Mouse (Mus musculus): ENCODE measurements around the gene Map3k7cl. TPM values are rescaled to one million over a fixed set of nuclear protein-coding genes. Genes with fewer than 3 reads are reported as not detected.

Gene Map3k7cl
- polyA plus RNA-seq, 1 experiment from 2014 or later = not detected

DNA sequence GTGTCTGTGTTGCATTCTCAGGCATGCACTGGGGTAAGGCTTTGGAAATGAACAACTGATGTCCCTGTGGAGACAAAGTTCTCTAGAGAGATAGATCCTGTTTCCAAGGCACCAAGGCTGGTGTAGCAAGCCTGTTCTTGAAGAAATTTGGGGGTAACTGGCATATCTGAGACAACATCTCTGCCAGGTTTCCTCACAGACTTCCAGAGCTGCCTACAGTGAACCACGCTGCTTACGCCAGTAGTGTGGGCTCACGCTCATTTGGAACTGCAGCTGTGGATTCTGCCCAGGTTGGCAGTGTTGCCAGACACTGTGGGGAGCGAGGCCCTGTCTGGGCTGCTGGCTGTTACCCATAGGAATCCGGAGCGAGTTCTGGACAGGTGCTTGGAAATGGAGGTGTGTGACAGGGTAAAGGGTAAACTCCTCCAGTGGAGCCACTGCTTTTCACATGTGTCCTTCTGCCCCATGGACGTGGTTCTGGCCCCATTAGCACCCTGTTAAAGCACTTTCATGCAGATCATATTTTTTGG, 16.5 kb downstream of the Map3k7cl start:
- peaks cover 4% of the 10 kb centered on the region; the same call in 1 of the 2 replicates for H3K4me1 ChIP-seq
- DNase-seq (ENCODE audit: low spot score) = no peak
- H3K4me3 ChIP-seq = no peak overlapping the region
- H3K36me3 ChIP-seq = no peaks in the 10 kb centered on the region
- WGBS = 88% methylated on average over 7 of the region's 7 CpGs
- H3K27ac ChIP-seq = no peak overlapping the region
- H3K9me3 ChIP-seq (replicated peaks) = no peaks in the 10 kb centered on the region
- H3K27me3 ChIP-seq (ENCODE audit: low read depth, poor library complexity, severe bottlenecking) = no peaks in the 10 kb centered on the region

- H3K9me3 ChIP-seq (replicated peaks) = no peaks in the 10 kb centered on the region
- no peak for DNase-seq (ENCODE audit: low spot score)
- no peaks in the 10 kb centered on the region for H3K36me3 ChIP-seq
- no peak overlapping the region for H3K4me3 ChIP-seq
- peaks cover 4% of the 10 kb centered on the region; the same call in 1 of the 2 replicates for H3K4me1 ChIP-seq
- H3K27me3 ChIP-seq (ENCODE audit: low read depth, poor library complexity, severe bottlenecking) = no peaks in the 10 kb centered on the region
- 76% methylated on average over 7 of the region's 7 CpGs for WGBS
- H3K27ac ChIP-seq = no peak overlapping the region
Measured at GRCm38 (mm10) chr16:87570334-87570733, 17.2 kb downstream of the Map3k7cl start.

DNA sequence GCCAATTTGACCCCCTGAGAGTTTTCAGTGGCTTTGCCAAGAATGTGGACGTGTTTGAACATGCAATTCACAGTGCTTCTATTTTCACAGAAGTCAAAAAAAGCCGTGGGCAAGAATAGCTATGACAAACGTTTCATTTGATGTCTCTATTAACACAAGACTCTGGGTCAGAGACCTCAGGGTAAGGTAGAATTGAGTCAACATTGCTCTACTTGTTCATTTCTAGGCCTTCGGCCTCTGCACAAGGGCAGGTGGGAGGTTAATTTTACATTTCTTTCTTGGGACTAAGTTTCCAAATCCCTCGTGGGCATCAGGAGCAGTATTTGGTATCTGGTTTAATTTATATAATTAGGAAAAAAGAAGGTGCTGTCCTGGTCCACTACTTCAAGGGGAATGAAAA, 20.3 kb downstream of the Map3k7cl start:
- H3K9me3 ChIP-seq (replicated peaks) = no peaks in the 10 kb centered on the region
- WGBS = 74% methylated on average over 5 of the region's 5 CpGs
- DNase-seq (ENCODE audit: low spot score) = no peak
- H3K27me3 ChIP-seq (ENCODE audit: low read depth, poor library complexity, severe bottlenecking) = no peaks in the 10 kb centered on the region
- H3K4me3 ChIP-seq = no peak overlapping the region
- no peak overlapping the region for H3K27ac ChIP-seq
- H3K4me1 ChIP-seq = peaks cover 11% of the 10 kb centered on the region; the same call in 1 of the 2 replicates
- H3K36me3 ChIP-seq = no peaks in the 10 kb centered on the region

DNA sequence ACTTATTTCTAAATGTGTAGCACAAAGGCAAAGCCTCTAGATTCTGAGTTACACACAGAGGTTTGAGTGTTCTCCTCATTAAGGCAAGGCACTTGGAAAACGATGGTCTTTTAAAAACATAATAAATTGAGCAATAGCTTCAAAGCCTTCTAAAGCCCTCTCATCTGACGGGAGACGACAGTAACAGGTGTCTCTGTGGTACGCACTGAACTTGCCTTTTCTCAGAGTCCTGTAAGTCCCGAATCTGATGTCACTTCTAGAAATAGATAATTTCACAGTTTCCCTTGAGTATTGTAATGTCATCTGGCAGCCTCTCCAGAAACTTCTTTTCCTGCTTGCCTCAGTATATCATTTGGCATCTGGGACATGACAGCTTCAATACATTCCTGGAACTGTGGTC, 21.0 kb downstream of the Map3k7cl start:
- 67% methylated on average over 5 of the region's 5 CpGs for WGBS
- no peak overlapping the region for H3K27ac ChIP-seq
- no peaks in the 10 kb centered on the region for H3K27me3 ChIP-seq (ENCODE audit: low read depth, poor library complexity, severe bottlenecking)

GRCm38 (mm10) chr16:87575600-87575999, 22.5 kb downstream of the Map3k7cl start:
- Histone ChIP-seq H3K36me3 (no peaks in the 10 kb centered on the region), H3K9me3 (replicated peaks) (no peaks in the 10 kb centered on the region), H3K4me3 (no peak overlapping the region), H3K4me1 (0 out of 2 replicates have a peak, but pooled peaks cover 7% of the 10 kb centered on the region), H3K27ac (0 out of 2 replicates have a peak overlapping the region, but pooled peaks have one; percentile 7), H3K27me3 (ENCODE audit: low read depth, poor library complexity, severe bottlenecking) (no peaks in the 10 kb centered on the region)
- 74% methylated on average over 10 of the region's 10 CpGs for WGBS
- DNase-seq (ENCODE audit: low spot score) = no peak

More for the DNA sequence above, 21.0 kb downstream of the Map3k7cl start:
- DNase-seq (ENCODE audit: low spot score) = no peak
- Histone ChIP-seq H3K9me3 (replicated peaks) (no peaks in the 10 kb centered on the region), H3K36me3 (no peaks in the 10 kb centered on the region), H3K4me1 (peaks cover 11% of the 10 kb centered on the region; the same call in 1 of the 2 replicates), H3K4me3 (no peak overlapping the region)

DNA sequence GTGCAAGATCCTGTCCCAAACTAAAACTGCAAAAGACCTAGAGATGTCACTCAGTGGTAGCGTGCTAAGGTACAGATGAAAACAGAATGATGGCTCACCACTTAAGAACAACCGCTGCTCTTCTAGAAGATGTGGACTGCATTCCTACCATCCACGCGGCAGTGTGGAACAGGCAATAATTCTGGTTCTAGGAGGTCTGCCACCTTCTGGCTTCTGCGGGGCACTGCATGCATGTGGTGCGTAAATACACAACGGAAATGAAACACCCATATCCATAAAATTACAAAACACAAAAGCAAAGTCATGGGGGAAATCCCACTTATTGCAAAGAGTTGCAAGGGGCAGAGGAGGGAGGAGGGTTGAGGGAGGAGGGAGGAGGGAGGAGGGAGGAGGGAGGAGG, 25.8 kb downstream of the Map3k7cl start:
- Histone ChIP-seq H3K9me3 (replicated peaks) (no peaks in the 10 kb centered on the region), H3K36me3 (no peaks in the 10 kb centered on the region), H3K4me3 (no peak overlapping the region), H3K27ac (no peak overlapping the region), H3K27me3 (ENCODE audit: low read depth, poor library complexity, severe bottlenecking) (no peaks in the 10 kb centered on the region), H3K4me1 (0 out of 2 replicates have a peak, but pooled peaks cover 7% of the 10 kb centered on the region)
- DNase-seq (ENCODE audit: low spot score) = no peak
- WGBS = 85% methylated on average over 7 of the region's 7 CpGs

DNA sequence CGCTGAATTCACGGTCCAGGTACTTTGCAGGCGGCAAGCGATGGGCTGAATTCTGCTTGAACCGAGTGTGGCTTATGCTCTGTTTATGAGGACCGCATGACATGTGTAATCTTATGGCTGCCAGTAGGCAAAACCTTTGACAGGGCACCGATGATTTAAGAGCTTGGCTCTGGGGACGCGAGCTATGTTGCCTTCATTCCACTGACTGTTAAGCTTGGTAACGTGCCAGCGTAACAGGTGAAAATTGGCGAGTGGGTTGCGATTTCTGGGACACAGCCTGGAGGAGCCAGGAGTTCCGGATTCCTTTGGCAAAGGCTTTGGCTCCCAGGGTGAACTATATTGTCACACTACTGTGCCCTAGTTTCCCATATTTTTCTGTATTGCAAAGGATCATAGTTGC, 26.3 kb downstream of the Map3k7cl start:
- H3K4me3 ChIP-seq = no peak overlapping the region
- no peaks in the 10 kb centered on the region for H3K27me3 ChIP-seq (ENCODE audit: low read depth, poor library complexity, severe bottlenecking)
- H3K36me3 ChIP-seq = no peaks in the 10 kb centered on the region
- no peaks in the 10 kb centered on the region for H3K9me3 ChIP-seq (replicated peaks)
- DNase-seq (ENCODE audit: low spot score) = no peak
- no peak overlapping the region for H3K27ac ChIP-seq
- WGBS = 93% methylated on average over 14 of the region's 14 CpGs
- H3K4me1 ChIP-seq = 0 out of 2 replicates have a peak, but pooled peaks cover 7% of the 10 kb centered on the region

- Histone ChIP-seq H3K36me3 (no peaks in the 10 kb centered on the region), H3K27ac (no peak overlapping the region), H3K4me1 (no peaks in the 10 kb centered on the region), H3K4me3 (no peak overlapping the region), H3K9me3 (replicated peaks) (no peaks in the 10 kb centered on the region), H3K27me3 (ENCODE audit: low read depth, poor library complexity, severe bottlenecking) (no peaks in the 10 kb centered on the region)
- DNase-seq (ENCODE audit: low spot score) = no peak
- 89% methylated on average over 6 of the region's 6 CpGs for WGBS
Measured at GRCm38 (mm10) chr16:87582776-87583175, 29.6 kb downstream of the Map3k7cl start.

GRCm38 (mm10) chr16:87584618-87585017, 31.5 kb downstream of the Map3k7cl start:
- WGBS = 84% methylated on average over 7 of the region's 7 CpGs
- H3K9me3 ChIP-seq (replicated peaks) = no peaks in the 10 kb centered on the region
- H3K27me3 ChIP-seq (ENCODE audit: low read depth, poor library complexity, severe bottlenecking) = no peaks in the 10 kb centered on the region
- DNase-seq (ENCODE audit: low spot score) = no peak
- no peak overlapping the region for H3K4me3 ChIP-seq
- H3K36me3 ChIP-seq = no peaks in the 10 kb centered on the region
- no peaks in the 10 kb centered on the region for H3K4me1 ChIP-seq
- H3K27ac ChIP-seq = no peak overlapping the region

- DNase-seq (ENCODE audit: low spot score) = no peak
- WGBS = 90% methylated on average over 8 of the region's 8 CpGs
- H3K36me3 ChIP-seq = no peaks in the 10 kb centered on the region
- H3K4me1 ChIP-seq = no peaks in the 10 kb centered on the region
- no peaks in the 10 kb centered on the region for H3K9me3 ChIP-seq (replicated peaks)
- no peaks in the 10 kb centered on the region for H3K27me3 ChIP-seq (ENCODE audit: low read depth, poor library complexity, severe bottlenecking)
- H3K27ac ChIP-seq = no peak overlapping the region
- no peak overlapping the region for H3K4me3 ChIP-seq
Measured at GRCm38 (mm10) chr16:87585548-87586262, 32.6 kb downstream of the Map3k7cl start.

DNA sequence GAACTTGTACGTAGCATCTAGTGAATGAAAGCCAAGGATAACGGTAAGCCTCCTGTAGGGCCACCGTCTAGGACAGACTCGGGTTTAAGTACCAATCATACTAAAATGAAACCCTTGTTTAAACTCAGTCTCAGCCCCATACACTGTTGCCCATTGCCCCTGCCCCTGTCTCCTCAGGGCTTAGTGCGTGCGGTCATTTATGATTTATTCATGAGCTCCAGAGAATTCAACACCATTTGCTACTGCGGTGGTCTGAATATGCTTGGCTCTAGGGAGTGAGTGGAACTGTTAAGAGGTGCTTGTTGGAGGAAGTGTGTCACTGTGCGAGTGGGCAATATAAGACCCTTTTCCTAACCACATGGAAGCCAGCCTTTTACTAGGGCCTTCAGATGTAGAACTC, 34.7 kb downstream of the Map3k7cl start:
- no peak for DNase-seq (ENCODE audit: low spot score)
- H3K27me3 ChIP-seq (ENCODE audit: low read depth, poor library complexity, severe bottlenecking) = no peaks in the 10 kb centered on the region
- no peak overlapping the region for H3K4me3 ChIP-seq
- no peaks in the 10 kb centered on the region for H3K9me3 ChIP-seq (replicated peaks)
- no peak overlapping the region for H3K27ac ChIP-seq
- H3K4me1 ChIP-seq = no peaks in the 10 kb centered on the region
- WGBS = 88% methylated on average over 8 of the region's 8 CpGs
- H3K36me3 ChIP-seq = no peaks in the 10 kb centered on the region

GRCm38 (mm10) chr16:87594145-87594544, 41.0 kb downstream of the Map3k7cl start:
- H3K36me3 ChIP-seq = no peaks in the 10 kb centered on the region
- WGBS = 71% methylated on average over 10 of the region's 10 CpGs
- no peak for DNase-seq (ENCODE audit: low spot score)

DNA sequence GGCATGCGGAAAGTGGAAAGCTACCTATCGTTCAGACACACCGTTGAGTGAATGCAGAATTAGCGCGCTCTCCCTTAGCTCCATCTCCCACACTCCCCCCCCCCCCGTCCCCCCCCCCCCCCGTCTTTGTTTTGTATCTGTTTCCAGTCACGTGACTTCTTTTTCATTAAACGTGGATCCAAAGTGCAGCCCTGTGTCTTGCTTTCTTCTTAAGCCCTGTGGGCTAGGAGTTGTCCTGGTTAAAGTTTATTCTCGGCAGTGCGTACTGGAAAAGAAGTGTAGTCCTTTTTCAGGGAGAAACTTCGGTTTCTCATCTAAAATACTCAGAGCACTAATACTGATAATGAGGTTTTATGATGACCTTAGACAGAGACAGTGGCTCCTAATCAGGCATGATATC, 42.0 kb downstream of the Map3k7cl start:
- peaks cover 14% of the 10 kb centered on the region for H3K4me1 ChIP-seq
- no peak overlapping the region for H3K27ac ChIP-seq
- no peak overlapping the region for H3K4me3 ChIP-seq
- no peaks in the 10 kb centered on the region for H3K27me3 ChIP-seq (ENCODE audit: low read depth, poor library complexity, severe bottlenecking)
- H3K9me3 ChIP-seq (replicated peaks) = no peaks in the 10 kb centered on the region
- H3K36me3 ChIP-seq = no peaks in the 10 kb centered on the region
- 88% methylated on average over 11 of the region's 12 CpGs for WGBS
- DNase-seq (ENCODE audit: low spot score) = no peak

More at GRCm38 (mm10) chr16:87594145-87594544, 41.0 kb downstream of the Map3k7cl start:
- Histone ChIP-seq H3K27ac (no peak overlapping the region), H3K9me3 (replicated peaks) (no peaks in the 10 kb centered on the region), H3K27me3 (ENCODE audit: low read depth, poor library complexity, severe bottlenecking) (no peaks in the 10 kb centered on the region), H3K4me3 (no peak overlapping the region), H3K4me1 (peaks cover 10% of the 10 kb centered on the region)

Data from limb, embryonic 10.5 days (tissue).